Mouse (Mus musculus): ENCODE results near the gene Ilkap. TPM values are rescaled to one million over a fixed set of nuclear protein-coding genes. Genes with fewer than 3 reads are reported as not detected.

Gene Ilkap
- polyA plus RNA-seq, 1 experiment from 2014 or later: 58.1 TPM

DNA sequence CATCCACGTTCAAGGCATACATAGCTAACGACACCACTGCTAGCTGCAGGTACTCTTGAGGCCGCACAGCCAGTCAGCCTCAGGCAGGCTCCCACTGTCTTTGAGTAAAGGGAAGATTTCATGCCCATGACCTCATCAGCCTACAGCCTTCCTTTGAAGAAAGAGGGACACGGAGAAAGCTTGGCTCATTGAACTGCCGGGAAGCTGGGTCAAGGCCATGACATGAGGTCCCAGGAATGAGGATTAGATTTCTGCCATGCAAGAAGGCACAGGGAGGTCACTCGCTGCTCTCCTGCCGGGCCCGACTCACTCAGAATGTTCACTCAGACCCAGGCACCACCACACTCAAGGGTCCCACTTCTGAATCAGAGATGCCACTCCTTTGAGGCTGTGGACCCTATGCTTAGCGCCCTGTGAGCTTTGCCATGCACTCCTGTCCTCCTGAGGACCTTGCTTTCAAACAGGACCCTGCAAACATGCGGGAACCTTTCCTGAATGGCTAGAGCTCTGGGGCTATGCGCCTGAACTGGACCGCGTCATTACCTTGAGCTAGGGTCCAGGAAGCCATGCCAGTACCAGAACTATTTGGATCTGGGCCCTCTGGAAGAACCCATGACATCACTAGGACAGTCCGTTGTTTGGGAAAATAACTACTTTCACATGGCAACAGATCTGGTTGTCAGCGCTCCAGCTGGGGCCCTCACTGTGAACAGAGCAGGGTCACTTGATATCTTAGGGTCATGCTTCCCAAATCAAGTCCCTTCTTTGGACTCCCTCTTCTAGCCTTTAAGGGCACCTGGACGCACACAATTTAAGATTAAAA lies 33.6 kb downstream of the Ilkap start:
- Histone ChIP-seq H3K4me1 (replicated peaks; ENCODE audit: control insufficient read depth, insufficient read depth) (0 out of 2 replicates have a peak, but pooled peaks cover 3% of the 10 kb centered on the region), H3K27me3 (ENCODE audit: control insufficient read depth, insufficient read depth, low read length) (no peaks in the 10 kb centered on the region), H3K27ac (replicated peaks) (no peak overlapping the region), H3K36me3 (ENCODE audit: control insufficient read depth, insufficient read depth, low read length) (no peaks in the 10 kb centered on the region; the same call in 1 of the 2 replicates), H3K9me3 (ENCODE audit: control insufficient read depth, low read length) (no peaks in the 10 kb centered on the region), H3K9ac (ENCODE audit: low read length) (no peak overlapping the region), H3K4me2 (replicated peaks; ENCODE audit: low read depth) (no peak overlapping the region), H3K4me3 (ENCODE audit: low read depth, low read length) (no peak overlapping the region)
- ATAC-seq (ENCODE audit: low FRiP score, low TSS enrichment) (no peak), DNase-seq (ENCODE audit: low spot score) (no peak)
- WGBS: 91% methylated on average over 16 of the region's 16 CpGs
- TF ChIP-seq EP300 (optimal IDR thresholded peaks at IDR 0.05) (no peak), CTCF (IDR thresholded peaks at IDR 0.05; ENCODE audit: low read depth) (no peak)

DNA sequence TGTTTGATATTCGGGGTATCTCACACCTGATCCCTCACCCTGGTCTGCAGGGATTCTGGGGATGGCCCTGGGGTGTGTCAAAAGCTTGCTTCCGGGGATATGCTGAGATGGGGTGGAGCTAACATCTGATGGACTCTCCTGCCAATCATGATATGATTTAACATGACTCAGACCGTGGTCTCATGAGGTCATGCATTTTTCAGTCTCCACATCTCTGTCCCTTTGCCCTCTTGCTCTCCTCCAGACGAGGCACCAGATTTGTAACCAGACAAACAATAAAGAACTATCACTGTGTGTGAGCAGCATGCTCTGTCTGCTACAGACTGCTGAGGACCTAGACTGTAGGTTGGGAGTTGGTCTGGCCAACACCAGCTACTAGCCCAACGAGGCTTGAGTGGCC lies 36.5 kb downstream of the Ilkap start:
- Histone ChIP-seq H3K9ac (ENCODE audit: low read length) (no peak overlapping the region), H3K36me3 (ENCODE audit: control insufficient read depth, insufficient read depth, low read length) (no peaks in the 10 kb centered on the region)
- 72% methylated on average over 5 of the region's 5 CpGs for WGBS

DNA sequence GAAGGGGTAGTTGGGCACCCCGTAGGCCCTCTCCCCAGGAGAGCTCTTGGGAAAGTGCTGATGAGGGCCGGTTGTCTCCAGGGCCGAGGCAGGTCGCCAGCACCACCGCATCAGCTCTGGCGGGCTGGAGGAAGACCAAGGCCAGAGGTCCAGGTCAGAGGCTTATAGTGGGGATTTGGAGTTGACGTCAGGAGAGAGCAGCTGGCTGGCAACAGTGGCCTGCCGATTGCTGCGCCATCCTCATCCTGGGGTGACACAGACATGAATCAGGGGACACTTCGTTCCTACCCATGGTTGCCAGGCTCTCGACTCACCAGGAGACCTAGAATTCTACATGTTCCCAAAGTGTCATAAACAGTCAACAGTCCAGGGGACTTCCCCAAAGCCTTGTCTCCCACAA lies 42.5 kb downstream of the Ilkap start:
- no peak overlapping the region for H3K4me2 ChIP-seq (replicated peaks; ENCODE audit: low read depth)
- no peak overlapping the region for H3K27ac ChIP-seq (replicated peaks)
- ATAC-seq (ENCODE audit: low FRiP score, low TSS enrichment): no peak
- 75% methylated on average over 11 of the region's 11 CpGs for WGBS
- DNase-seq (ENCODE audit: low spot score): no peak
- no peaks in the 10 kb centered on the region for H3K36me3 ChIP-seq (ENCODE audit: control insufficient read depth, insufficient read depth, low read length)
- no peaks in the 10 kb centered on the region for H3K9me3 ChIP-seq (ENCODE audit: control insufficient read depth, low read length)
- H3K4me3 ChIP-seq (ENCODE audit: low read depth, low read length): no peak overlapping the region
- TF ChIP-seq EP300 (optimal IDR thresholded peaks at IDR 0.05): no peak
- TF ChIP-seq CTCF (IDR thresholded peaks at IDR 0.05; ENCODE audit: low read depth): no peak
- H3K9ac ChIP-seq (ENCODE audit: low read length): no peak overlapping the region
- no peaks in the 10 kb centered on the region for H3K4me1 ChIP-seq (replicated peaks; ENCODE audit: control insufficient read depth, insufficient read depth)
- no peaks in the 10 kb centered on the region for H3K27me3 ChIP-seq (ENCODE audit: control insufficient read depth, insufficient read depth, low read length)

More for the DNA sequence above, 36.5 kb downstream of the Ilkap start:
- no peak for TF ChIP-seq CTCF (IDR thresholded peaks at IDR 0.05; ENCODE audit: low read depth)
- Histone ChIP-seq H3K4me1 (replicated peaks; ENCODE audit: control insufficient read depth, insufficient read depth) (0 out of 2 replicates have a peak, but pooled peaks cover 3% of the 10 kb centered on the region), H3K27ac (replicated peaks) (no peak overlapping the region), H3K9me3 (ENCODE audit: control insufficient read depth, low read length) (no peaks in the 10 kb centered on the region), H3K4me3 (ENCODE audit: low read depth, low read length) (no peak overlapping the region), H3K27me3 (ENCODE audit: control insufficient read depth, insufficient read depth, low read length) (no peaks in the 10 kb centered on the region), H3K4me2 (replicated peaks; ENCODE audit: low read depth) (no peak overlapping the region)
- DNase-seq (ENCODE audit: low spot score) (no peak), ATAC-seq (ENCODE audit: low FRiP score, low TSS enrichment) (no peak)

DNA sequence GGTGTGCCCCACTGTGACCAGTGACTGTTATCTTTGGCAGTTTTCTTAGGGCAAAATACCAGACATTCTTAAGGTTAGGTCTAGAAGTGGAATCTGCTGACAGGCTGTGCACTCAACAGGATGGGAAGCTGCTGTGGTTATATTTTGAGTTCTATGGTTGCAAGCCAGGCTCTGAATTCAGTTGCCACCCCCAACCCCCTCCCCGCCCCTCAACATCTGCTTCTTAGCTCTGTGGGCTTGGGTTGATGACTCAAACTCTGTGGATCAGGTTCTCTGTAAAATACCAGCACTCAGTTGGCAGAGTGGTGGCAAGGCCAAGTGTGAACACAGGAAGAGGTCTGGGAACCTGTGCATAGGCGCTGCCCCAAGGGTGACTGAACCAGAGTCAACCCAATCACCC lies 46.3 kb downstream of the Ilkap start:
- ATAC-seq (ENCODE audit: low FRiP score, low TSS enrichment) (no peak), DNase-seq (ENCODE audit: low spot score) (no peak)
- no peaks in the 10 kb centered on the region for H3K4me1 ChIP-seq (replicated peaks; ENCODE audit: control insufficient read depth, insufficient read depth)
- no peak overlapping the region for H3K27ac ChIP-seq (replicated peaks)
- no peaks in the 10 kb centered on the region for H3K9me3 ChIP-seq (ENCODE audit: control insufficient read depth, low read length)
- no peak for TF ChIP-seq CTCF (IDR thresholded peaks at IDR 0.05; ENCODE audit: low read depth)
- no peak for TF ChIP-seq EP300 (optimal IDR thresholded peaks at IDR 0.05)
- H3K4me3 ChIP-seq (ENCODE audit: low read depth, low read length): no peak overlapping the region
- H3K36me3 ChIP-seq (ENCODE audit: control insufficient read depth, insufficient read depth, low read length): no peaks in the 10 kb centered on the region
- 88% methylated on average over 2 of the region's 2 CpGs for WGBS
- H3K27me3 ChIP-seq (ENCODE audit: control insufficient read depth, insufficient read depth, low read length): no peaks in the 10 kb centered on the region
- H3K4me2 ChIP-seq (replicated peaks; ENCODE audit: low read depth): no peak overlapping the region
- no peak overlapping the region for H3K9ac ChIP-seq (ENCODE audit: low read length)

DNA sequence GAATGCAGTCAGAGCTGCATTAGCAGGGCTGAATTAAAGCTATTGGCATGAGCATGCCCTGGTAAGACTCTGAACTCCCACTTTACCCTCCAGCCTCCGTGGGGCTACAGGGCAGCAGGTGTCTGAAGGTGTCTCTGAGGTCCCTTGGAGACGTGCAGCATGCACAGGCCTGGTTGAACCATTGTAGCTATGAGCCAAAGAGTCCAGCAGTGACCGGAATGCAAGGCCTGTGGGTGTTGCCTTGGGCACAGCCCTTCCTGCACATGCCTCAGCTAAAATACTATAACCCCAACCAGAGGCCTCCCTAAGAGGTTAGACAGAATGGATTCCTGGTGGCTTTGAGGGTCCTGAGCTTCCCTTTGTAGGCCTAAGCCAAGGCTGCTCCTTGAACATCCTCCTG lies 47.4 kb downstream of the Ilkap start:
- no peaks in the 10 kb centered on the region for H3K4me1 ChIP-seq (replicated peaks; ENCODE audit: control insufficient read depth, insufficient read depth)
- no peaks in the 10 kb centered on the region for H3K36me3 ChIP-seq (ENCODE audit: control insufficient read depth, insufficient read depth, low read length)
- ATAC-seq (ENCODE audit: low FRiP score, low TSS enrichment) (no peak), DNase-seq (ENCODE audit: low spot score) (no peak)
- no peak overlapping the region for H3K4me3 ChIP-seq (ENCODE audit: low read depth, low read length)
- no peaks in the 10 kb centered on the region for H3K9me3 ChIP-seq (ENCODE audit: control insufficient read depth, low read length)
- no peak for TF ChIP-seq EP300 (optimal IDR thresholded peaks at IDR 0.05)
- TF ChIP-seq CTCF (IDR thresholded peaks at IDR 0.05; ENCODE audit: low read depth): no peak
- H3K4me2 ChIP-seq (replicated peaks; ENCODE audit: low read depth): no peak overlapping the region
- H3K27me3 ChIP-seq (ENCODE audit: control insufficient read depth, insufficient read depth, low read length): no peaks in the 10 kb centered on the region
- no peak overlapping the region for H3K27ac ChIP-seq (replicated peaks)
- WGBS: 72% methylated on average over 3 of the region's 3 CpGs
- no peak overlapping the region for H3K9ac ChIP-seq (ENCODE audit: low read length)

DNA sequence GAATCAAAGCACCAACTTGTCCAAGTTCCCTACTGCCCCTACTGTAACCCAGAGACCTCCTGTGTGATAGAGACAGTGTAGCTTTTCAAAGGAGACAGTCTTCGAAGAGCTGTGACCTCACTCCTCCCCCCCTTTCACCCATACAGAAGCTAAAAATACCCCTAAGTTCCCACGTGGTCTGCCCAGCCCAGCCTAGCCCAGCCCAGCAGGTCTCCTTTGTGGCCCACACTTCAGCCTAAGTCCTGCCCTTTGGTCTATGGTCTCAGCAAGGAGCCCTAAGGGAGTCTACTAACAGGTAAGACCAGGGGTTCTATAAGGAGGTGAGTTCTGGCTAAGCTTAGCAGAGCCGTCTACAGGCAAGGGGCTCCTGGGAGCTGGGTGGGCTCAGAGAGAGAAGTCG lies 47.8 kb downstream of the Ilkap start, which contains the start of gene Klhl30:
Klhl30 (plus strand) TSS at position 176 of the 400 bp plus-strand sequence.
- TF ChIP-seq CTCF (IDR thresholded peaks at IDR 0.05; ENCODE audit: low read depth) (no peak), EP300 (optimal IDR thresholded peaks at IDR 0.05) (no peak)
- Histone ChIP-seq H3K27me3 (ENCODE audit: control insufficient read depth, insufficient read depth, low read length) (peaks cover 2% of the 10 kb centered on the region; the same call in 1 of the 2 replicates), H3K4me3 (ENCODE audit: low read depth, low read length) (no peak within 1 kb of the TSS), H3K4me1 (replicated peaks; ENCODE audit: control insufficient read depth, insufficient read depth) (no peaks in the 10 kb centered on the region), H3K27ac (replicated peaks) (no peak within 1 kb of the TSS), H3K9ac (ENCODE audit: low read length) (no peak within 1 kb of the TSS), H3K9me3 (ENCODE audit: control insufficient read depth, low read length) (no peaks in the 10 kb centered on the region), H3K4me2 (replicated peaks; ENCODE audit: low read depth) (no peak within 1 kb of the TSS), H3K36me3 (ENCODE audit: control insufficient read depth, insufficient read depth, low read length) (no peaks in the 10 kb centered on the region)
- DNase-seq (ENCODE audit: low spot score) (no peak), ATAC-seq (ENCODE audit: low FRiP score, low TSS enrichment) (0 out of 2 replicates have a peak, but pooled peaks have one; percentile 30)
- 46% methylated on average over 4 of the region's 4 CpGs for WGBS

Measured in stomach, postnatal 0 days (tissue).